Mouse (Mus musculus) cortical plate, adult 2 months (tissue): ENCODE measurements around the gene Prpsap2.

Source experiments
- CTCF ChIP-seq: fragments of 200-500 bp; IDR thresholded peaks from 2 replicates; pipeline ENCODE4 v1.5.1; 2011; ENCODE audit warnings: mild to moderate bottlenecking, control low read depth, low read length; ENCODE audit not compliant: insufficient read depth; ENCODE audit errors: extremely low read depth
- POLR2A ChIP-seq: fragments of 200-500 bp; IDR thresholded peaks from 2 replicates; pipeline ENCODE4 v1.6.1; 2011; ENCODE audit warnings: mild to moderate bottlenecking, low read length, control low read depth; ENCODE audit not compliant: insufficient read depth; ENCODE audit errors: extremely low read depth

- TF ChIP-seq CTCF (no peak), POLR2A (no peak)
Measured at GRCm38 (mm10) chr11:61774551-61775149, 12.8 kb upstream of the Prpsap2 start.
